Mouse (Mus musculus): ENCODE data around the gene Nemp1.

Nemp1 gene

GRCm38 (mm10) chr10:127666501-127667268, at the start of gene Nemp1:
Gene Nemp1 (plus strand): TSS chr10:127666901.
- DNase-seq (ENCODE audit: low spot score in 2 of 2): peak; percentile 59 to 62

GRCm38 (mm10) chr10:127617294-127617693, 49.4 kb upstream of the Nemp1 start:
- no peak for DNase-seq (ENCODE audit: low spot score in 2 of 2)

- no peak for DNase-seq (ENCODE audit: low spot score in 2 of 2)
Measured at GRCm38 (mm10) chr10:127618173-127618572, 48.5 kb upstream of the Nemp1 start.

GRCm38 (mm10) chr10:127619119-127619721, 47.5 kb upstream of the Nemp1 start:
- no peak for DNase-seq (ENCODE audit: low spot score in 2 of 2)

GRCm38 (mm10) chr10:127619941-127620405, 46.7 kb upstream of the Nemp1 start:
- DNase-seq (ENCODE audit: low spot score in 2 of 2): no peak

- peak in 1 of 2 experiments; percentile 20 for DNase-seq (ENCODE audit: low spot score in 2 of 2)
Measured at GRCm38 (mm10) chr10:127620406-127621190, 46.1 kb upstream of the Nemp1 start, which contains the start of gene Lrp1. Gene Lrp1 (minus strand): TSS chr10:127621148.

GRCm38 (mm10) chr10:127621191-127622056, 45.3 kb upstream of the Nemp1 start:
- peak; percentile 31 to 42 for DNase-seq (ENCODE audit: low spot score in 2 of 2)

GRCm38 (mm10) chr10:127622057-127622392, 44.7 kb upstream of the Nemp1 start:
- no peak for DNase-seq (ENCODE audit: low spot score in 2 of 2)

GRCm38 (mm10) chr10:127622661-127623060, 44.0 kb upstream of the Nemp1 start:
- DNase-seq (ENCODE audit: low spot score in 2 of 2): no peak

GRCm38 (mm10) chr10:127623439-127624216, 43.1 kb upstream of the Nemp1 start:
- no peak for DNase-seq (ENCODE audit: low spot score in 2 of 2)

- DNase-seq (ENCODE audit: low spot score in 2 of 2): peak in 1 of 2 experiments; percentile 53
Measured at GRCm38 (mm10) chr10:127626433-127626832, 40.3 kb upstream of the Nemp1 start.

GRCm38 (mm10) chr10:127631261-127632214, 35.2 kb upstream of the Nemp1 start:
- no peak for DNase-seq (ENCODE audit: low spot score in 2 of 2)

GRCm38 (mm10) chr10:127632668-127633271, 33.9 kb upstream of the Nemp1 start:
- no peak for DNase-seq (ENCODE audit: low spot score in 2 of 2)

- no peak for DNase-seq (ENCODE audit: low spot score in 2 of 2)
Measured at GRCm38 (mm10) chr10:127640421-127640820, 26.3 kb upstream of the Nemp1 start.

GRCm38 (mm10) chr10:127641861-127642771, 24.6 kb upstream of the Nemp1 start:
- peak; percentile 72 to 94 for DNase-seq (ENCODE audit: low spot score in 2 of 2)

GRCm38 (mm10) chr10:127642772-127643552, 23.7 kb upstream of the Nemp1 start, which contains the start of gene Stat6:
Gene Stat6 (plus strand): TSS chr10:127642986.
- peak; percentile 79 to 81 for DNase-seq (ENCODE audit: low spot score in 2 of 2)
